Mouse (Mus musculus): Measurements from ENCODE around the gene Snw1.

DNA sequence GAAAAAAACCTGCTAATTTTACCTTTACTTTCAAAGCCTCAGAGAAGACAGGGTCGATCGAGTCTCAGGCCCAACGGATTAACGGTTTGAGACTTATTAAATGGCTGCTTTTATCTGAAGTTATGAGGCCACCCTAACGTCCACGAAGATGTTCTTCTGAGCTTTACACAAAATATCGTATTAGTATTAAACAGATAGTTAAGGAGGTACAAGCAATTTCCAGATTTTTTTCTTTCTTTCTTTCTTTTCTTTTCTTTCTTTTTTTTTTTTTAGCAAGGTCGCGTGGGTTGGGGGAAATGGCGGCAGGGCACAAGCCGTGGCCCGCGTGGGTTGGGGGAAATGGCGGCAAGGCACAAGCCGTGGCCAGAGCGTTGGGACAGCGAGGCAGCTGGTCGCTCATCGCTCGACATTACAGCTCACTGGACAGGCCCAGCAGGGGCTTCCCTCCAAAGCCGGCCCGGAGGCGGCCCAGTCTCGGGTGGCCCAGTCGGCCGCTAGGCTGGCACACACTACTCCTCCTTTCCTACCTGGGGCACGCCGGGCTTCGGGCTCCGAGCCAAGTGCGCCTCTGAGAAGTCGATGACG lies 28.9 kb downstream of the Snw1 start:
- no peak for TF ChIP-seq CTCF (IDR thresholded peaks at IDR 0.05; ENCODE audit: control insufficient read depth, insufficient read depth, insufficient read length)
- no peak for TF ChIP-seq MYOD1 (IDR thresholded peaks at IDR 0.05; ENCODE audit: control insufficient read depth, insufficient read length, low read depth)
- TF ChIP-seq USF1 (IDR thresholded peaks at IDR 0.05; ENCODE audit: low read depth), result no peak
- TF ChIP-seq MAX (IDR thresholded peaks at IDR 0.05), result no peak
- no peak for TF ChIP-seq CEBPB (IDR thresholded peaks at IDR 0.05; ENCODE audit: low read depth)
- no peak for TF ChIP-seq MYOG (IDR thresholded peaks at IDR 0.05; ENCODE audit: control insufficient read depth, extremely low read depth, insufficient read length)

Data from C2C12 (cell line).